Mouse (Mus musculus) lung, postnatal 0 days (tissue): ENCODE measurements around the gene Nek4.

Source experiments
- CTCF ChIP-seq: IDR thresholded peaks from 2 replicates; pipeline ENCODE4 v1.5.1; 2016; ENCODE audit warnings: antibody characterized with exemption, mild to moderate bottlenecking
- EP300 ChIP-seq: IDR thresholded peaks from 2 replicates; pipeline ENCODE4 v1.6.1; 2016; ENCODE audit warnings: antibody characterized with exemption, mild to moderate bottlenecking, control low read depth

DNA sequence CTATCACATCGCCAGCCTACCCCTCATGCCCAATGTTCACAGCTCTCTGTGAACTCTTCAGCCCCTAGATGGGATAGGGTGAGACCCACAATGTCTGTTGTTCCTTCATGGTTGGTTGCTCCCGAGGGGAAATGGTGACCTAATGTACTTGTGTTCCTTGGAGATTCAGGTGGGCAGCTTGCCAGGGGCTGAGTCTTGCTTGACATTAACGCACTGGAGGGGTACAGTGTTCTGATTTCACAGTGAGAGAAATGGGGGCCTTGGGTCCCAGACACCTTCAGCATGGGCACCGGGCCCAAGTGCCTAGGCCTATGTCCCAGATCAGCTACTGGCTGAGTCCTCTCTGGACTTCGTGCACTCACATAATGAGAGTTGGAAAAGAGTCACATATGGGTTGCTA is 37.8 kb upstream of the Nek4 start:
- TF ChIP-seq CTCF (no peak), EP300 (no peak)
